Mouse (Mus musculus) megakaryocyte, embryonic 14.5 days (primary cell): ENCODE data around the gene Phgdh. TPM values are rescaled to one million over a fixed set of nuclear protein-coding genes. Genes with fewer than 3 reads are reported as not detected.

ENCODE experiments used
- H3K27me3 ChIP-seq: replicated peaks from 2 replicates; pipeline ENCODE3; 2012; ENCODE audit warnings: inconsistent platforms
- H3K36me3 ChIP-seq: replicated peaks from 2 replicates; pipeline ENCODE3; 2012; ENCODE audit warnings: low read length, inconsistent platforms, mixed read lengths
- H3K4me1 ChIP-seq: 2 replicates; pipeline ENCODE4 v1.6.1; 2012; ENCODE audit warnings: inconsistent platforms
- H3K4me3 ChIP-seq: replicated peaks from 2 replicates; pipeline ENCODE3; 2012; ENCODE audit warnings: moderate library complexity, mild to moderate bottlenecking, inconsistent platforms
- H3K9me3 ChIP-seq: 2 replicates; pipeline ENCODE4 v1.6.1; 2012; ENCODE audit warnings: inconsistent platforms
- FLI1 ChIP-seq: IDR thresholded peaks from 2 replicates; pipeline ENCODE4 v1.6.1; 2012; ENCODE audit warnings: low read length, inconsistent platforms, mixed read lengths
- GATA1 ChIP-seq: IDR thresholded peaks from 3 replicates; pipeline ENCODE4 v1.6.1; 2012; ENCODE audit warnings: mixed read lengths, low read length, inconsistent platforms, borderline replicate concordance
- polyA plus RNA-seq: library from polyadenylated mRNA; stranded (reverse); fragments of >175 nt; gene quantifications from 2 replicates; pipeline ENCODE4 v1.2.3, GENCODE M21; 2012; ENCODE audit warnings: low replicate concordance; ENCODE audit not compliant: insufficient read depth

Gene Phgdh
- polyA plus RNA-seq, 1 experiment, result 70.7 TPM

DNA sequence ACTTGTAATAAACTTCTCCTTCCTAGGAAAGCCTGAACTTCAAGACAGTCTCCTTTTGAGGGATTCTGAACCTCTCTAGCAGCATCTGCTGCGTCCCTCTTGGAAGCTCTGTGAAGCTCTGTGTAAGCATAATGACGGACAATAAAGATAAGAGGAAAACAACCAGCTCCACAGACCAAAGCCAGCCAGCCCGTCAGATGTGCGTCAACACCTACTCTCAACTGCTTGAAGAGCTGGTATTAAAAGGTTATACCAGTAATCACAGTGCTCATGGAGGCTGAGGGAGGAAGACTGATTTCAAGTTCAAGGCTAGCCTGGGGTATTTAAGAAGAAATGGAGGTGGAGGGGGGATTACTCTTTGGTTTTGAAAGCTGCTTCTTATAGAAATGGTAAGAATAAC, 60.1 kb downstream of the Phgdh start:
- peaks cover 17% of the 10 kb centered on the region for H3K4me1 ChIP-seq
- no peaks in the 10 kb centered on the region for H3K36me3 ChIP-seq
- peaks cover 16% of the 10 kb centered on the region for H3K27me3 ChIP-seq
- H3K4me3 ChIP-seq, result no peak overlapping the region
- TF ChIP-seq FLI1 (no peak), GATA1 (no peak)
- no peaks in the 10 kb centered on the region for H3K9me3 ChIP-seq

DNA sequence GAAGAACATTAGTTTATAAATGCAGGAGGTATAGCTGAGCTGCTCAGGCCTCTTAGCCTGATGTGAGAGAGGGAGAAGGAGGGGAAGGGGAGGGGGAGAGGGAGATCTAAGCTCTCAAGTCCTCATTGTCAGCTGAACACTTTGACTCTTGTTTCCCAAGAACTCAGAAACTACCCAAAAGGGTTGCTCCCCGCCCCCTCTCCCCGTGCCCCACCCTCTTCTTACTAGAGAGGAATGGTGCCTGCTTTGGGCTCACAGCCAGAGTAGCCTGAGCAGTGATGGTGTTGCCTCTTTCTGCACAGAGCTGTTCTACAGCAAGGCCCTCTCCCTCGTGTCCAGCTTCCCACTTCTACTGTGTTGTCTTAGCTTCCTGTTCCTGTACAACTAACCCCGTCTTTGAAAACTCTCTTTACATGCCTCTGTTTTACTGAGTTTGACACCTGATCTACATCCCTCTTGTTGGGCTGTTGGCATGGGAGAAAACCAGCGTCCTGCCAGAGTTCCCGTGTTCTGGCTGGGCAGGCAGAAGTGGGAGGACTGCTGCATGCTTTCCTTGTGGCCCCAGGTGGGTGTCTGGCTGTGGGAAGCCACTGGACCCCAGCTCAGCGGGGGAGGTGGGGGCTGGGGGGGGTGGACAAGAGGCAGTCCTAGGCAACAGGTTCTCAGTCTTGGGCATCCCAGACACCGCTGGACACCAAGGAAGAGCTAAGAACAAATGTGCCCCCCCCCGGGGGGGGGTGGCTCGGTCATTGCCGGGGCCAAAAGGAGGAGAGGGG, 66.0 kb downstream of the Phgdh start:
- no peak overlapping the region for H3K4me3 ChIP-seq
- TF ChIP-seq GATA1 (no peak), FLI1 (no peak)
- 0 out of 2 replicates have a peak, but pooled peaks cover 2% of the 10 kb centered on the region for H3K4me1 ChIP-seq
- no peaks in the 10 kb centered on the region for H3K36me3 ChIP-seq
- peaks cover 8% of the 10 kb centered on the region for H3K9me3 ChIP-seq
- H3K27me3 ChIP-seq, result peaks cover 5% of the 10 kb centered on the region

DNA sequence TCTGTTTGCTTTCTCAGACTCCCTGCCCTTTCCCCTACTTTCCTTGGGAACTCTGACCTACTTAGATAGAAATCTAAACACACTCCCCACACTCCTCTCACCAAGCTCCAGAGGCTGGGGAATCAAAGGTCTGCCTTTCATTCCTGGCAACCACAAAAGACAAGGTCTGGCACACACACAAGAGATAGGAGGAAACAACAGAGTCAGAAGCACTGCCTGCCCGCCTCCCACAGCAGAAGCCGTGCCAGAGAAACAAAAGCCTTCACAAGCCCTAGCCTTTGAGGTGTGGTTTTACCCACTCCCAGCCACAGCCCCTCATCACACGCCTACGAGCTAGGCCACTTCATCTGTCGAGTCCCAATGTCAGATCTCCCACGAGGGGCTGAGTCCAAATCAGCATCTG, 72.5 kb downstream of the Phgdh start:
- Histone ChIP-seq H3K4me3 (no peak overlapping the region), H3K27me3 (peaks cover 8% of the 10 kb centered on the region), H3K36me3 (no peaks in the 10 kb centered on the region), H3K9me3 (peaks cover 8% of the 10 kb centered on the region), H3K4me1 (no peaks in the 10 kb centered on the region)
- TF ChIP-seq FLI1, result no peak
- TF ChIP-seq GATA1, result no peak

Other genes with a start within 250 kb of the Phgdh start
- not detected in 2 replicates for gene Adam30, start 179.4 kb downstream of the Phgdh start, polyA plus RNA-seq
- not detected in 2 replicates for gene Reg4, start 117.8 kb downstream of the Phgdh start, polyA plus RNA-seq
- gene Hmgcs2, start 59.6 kb downstream of the Phgdh start, polyA plus RNA-seq, result not detected in 2 replicates
- gene Zfp697, start 42.5 kb upstream of the Phgdh start, polyA plus RNA-seq, result not detected in 2 replicates
- not detected in 2 replicates for gene Gm4450, start 117.1 kb upstream of the Phgdh start, polyA plus RNA-seq
- gene Hsd3b4, start 170.5 kb upstream of the Phgdh start, polyA plus RNA-seq, result not detected in 2 replicates
- not detected in 2 replicates for gene Gm10681, start 248.8 kb upstream of the Phgdh start, polyA plus RNA-seq